In genomic region chr13:107910125-107910524, GRCm38 (mm10) we compare ENCODE assay signal across 13 mouse cellular contexts.
"Had no signal": no experiment of that assay in that cellular context is flagged by ENCODE, and none has a peak within 500 bp of the region (broad histone marks: within the 10 kb centered on the region; RNA-seq: fewer than 3 reads in every experiment).

No protein-coding gene starts in this region.

- H3K4me3 ChIP-seq: kidney, embryonic 15.5 days; left cerebral cortex, adult 2 months; liver, embryonic 12.5 days; lung, embryonic 15.5 days; midbrain, embryonic 12.5 days; myocyte; stomach, embryonic 15.5 days had no signal

- H3K36me3 ChIP-seq: kidney, embryonic 15.5 days; liver, embryonic 12.5 days; lung, embryonic 15.5 days; midbrain, embryonic 12.5 days; stomach, embryonic 15.5 days had no signal

- H3K4me2 ChIP-seq: kidney, embryonic 15.5 days; liver, embryonic 12.5 days; lung, embryonic 15.5 days; stomach, embryonic 15.5 days had no signal

- H3K9me3 ChIP-seq: kidney, embryonic 15.5 days; liver, embryonic 12.5 days; lung, embryonic 15.5 days; midbrain, embryonic 12.5 days; stomach, embryonic 15.5 days had no signal

- H3K27ac ChIP-seq: kidney, embryonic 15.5 days; left cerebral cortex, adult 2 months; liver, embryonic 12.5 days; lung, embryonic 15.5 days; midbrain, embryonic 12.5 days; stomach, embryonic 15.5 days had no signal

- ATAC-seq: inflammation-experienced regulatory T-cells, adult 6 months; liver, embryonic 12.5 days had no signal

- H3K4me1 ChIP-seq: liver, embryonic 12.5 days; lung, embryonic 15.5 days; stomach, embryonic 15.5 days had no signal

- H3K27me3 ChIP-seq: kidney, embryonic 15.5 days; liver, embryonic 12.5 days; lung, embryonic 15.5 days; stomach, embryonic 15.5 days had no signal

- DNase-seq: kidney, adult 18-20 months; kidney, postnatal 25 days; retina, postnatal 1 day; right cerebral cortex, postnatal 4 days; thymus, postnatal 4 days had no signal

- H3K9ac ChIP-seq: kidney, embryonic 15.5 days; liver, embryonic 12.5 days; lung, embryonic 15.5 days; midbrain, embryonic 12.5 days; stomach, embryonic 15.5 days had no signal
